Mouse (Mus musculus) cerebellum, adult 11 months (tissue): Measurements from ENCODE around the gene Zmym1.
"Not testable (repeated sequence)": the region's sequence is repeated elsewhere in the genome, so short reads cannot be mapped to it uniquely, and the experiment has no call there.

Source experiments
- DNase-seq: peaks from one replicate; pipeline ENCODE4 v3.0.0; 2022

Zmym1 gene

DNA sequence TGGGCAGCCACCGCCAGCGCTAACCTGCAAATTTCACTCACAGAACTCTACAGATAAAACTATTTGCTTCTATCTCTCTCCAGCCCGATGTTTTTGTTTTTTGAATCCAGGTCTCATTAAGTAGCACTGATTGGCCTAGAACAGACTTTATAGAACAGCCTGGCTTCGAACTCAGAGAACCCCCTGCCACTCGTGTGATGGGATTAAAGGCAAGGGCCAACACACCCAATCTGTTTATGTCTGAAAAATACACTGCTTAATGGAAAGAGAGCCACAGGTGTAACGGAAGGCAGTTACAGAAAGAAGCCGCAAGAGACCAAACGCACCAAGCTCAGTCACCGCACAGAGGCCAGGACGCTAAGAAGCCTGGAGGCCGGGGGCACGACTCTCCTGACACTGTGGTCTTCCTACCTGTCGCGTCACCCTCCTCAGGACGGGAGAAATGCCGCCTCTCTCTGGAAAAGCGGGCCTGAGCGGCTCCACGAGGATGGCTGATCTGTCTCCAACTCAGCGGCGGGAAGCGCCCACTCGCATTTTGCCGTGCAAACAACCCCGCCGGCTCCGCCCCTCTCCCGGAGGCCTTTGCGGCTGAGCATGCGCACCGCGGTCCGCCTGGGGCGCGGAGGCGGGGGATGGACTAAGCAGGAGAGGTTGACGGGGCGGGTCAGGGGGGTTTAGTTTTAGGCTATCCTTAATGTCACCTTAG lies at the start of gene Zmym1:
TSS of gene Zmym1 (minus strand) at position 568 of the 706 bp plus-strand sequence.
- DNase-seq = peak; percentile 87

GRCm38 (mm10) chr4:127110570-127110969 lies 49.6 kb upstream of the Zmym1 start:
- DNase-seq = no peak

DNA sequence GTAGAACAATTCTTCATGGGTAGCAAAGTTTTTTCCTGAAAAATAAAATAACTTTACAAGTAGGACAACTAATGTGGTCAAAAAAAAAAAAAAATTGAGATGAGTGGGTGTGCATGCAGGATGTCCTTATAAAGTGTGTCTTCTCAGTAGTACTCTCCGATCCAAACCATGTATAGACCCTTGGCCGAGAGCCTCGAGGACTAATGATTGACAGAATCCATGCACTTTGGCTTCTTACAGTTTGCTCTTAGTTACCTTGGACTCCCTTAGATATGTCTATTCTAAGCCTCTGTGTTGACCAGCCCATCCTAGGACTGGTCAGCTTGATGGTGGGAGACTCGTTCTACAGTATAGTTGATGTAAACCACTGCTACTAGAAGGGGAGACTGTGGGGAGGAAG lies 46.6 kb upstream of the Zmym1 start:
- DNase-seq = no peak

GRCm38 (mm10) chr4:127099552-127099951 lies 38.6 kb upstream of the Zmym1 start:
- DNase-seq = not testable (repeated sequence)

DNA sequence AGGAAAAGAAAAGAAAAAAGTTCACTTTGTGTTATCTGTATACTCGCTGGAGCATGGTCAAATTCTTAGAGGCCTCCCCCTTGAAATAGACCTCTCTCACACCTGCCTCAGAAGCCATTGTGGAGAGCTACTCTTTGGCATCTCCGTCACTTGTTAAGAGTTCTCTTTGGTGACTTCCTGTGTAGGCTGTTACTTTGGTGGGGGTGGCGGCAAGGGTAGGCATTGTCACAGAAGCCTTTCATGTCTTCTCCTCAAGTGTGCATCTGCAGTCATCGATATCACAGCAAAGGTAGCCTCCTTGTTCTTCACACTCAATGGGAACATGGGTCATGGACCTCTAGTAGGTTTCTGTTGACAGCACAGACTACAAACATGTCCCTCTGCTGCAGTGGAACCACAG lies 34.1 kb upstream of the Zmym1 start:
- DNase-seq = no peak

GRCm38 (mm10) chr4:127091188-127091587 lies 30.2 kb upstream of the Zmym1 start:
- no peak for DNase-seq

- DNase-seq = no peak
These were observed 24.8 kb upstream of the Zmym1 start for GRCm38 (mm10) chr4:127085761-127086160.

- no peak for DNase-seq
These were observed 22.2 kb upstream of the Zmym1 start for GRCm38 (mm10) chr4:127083131-127083530.

DNA sequence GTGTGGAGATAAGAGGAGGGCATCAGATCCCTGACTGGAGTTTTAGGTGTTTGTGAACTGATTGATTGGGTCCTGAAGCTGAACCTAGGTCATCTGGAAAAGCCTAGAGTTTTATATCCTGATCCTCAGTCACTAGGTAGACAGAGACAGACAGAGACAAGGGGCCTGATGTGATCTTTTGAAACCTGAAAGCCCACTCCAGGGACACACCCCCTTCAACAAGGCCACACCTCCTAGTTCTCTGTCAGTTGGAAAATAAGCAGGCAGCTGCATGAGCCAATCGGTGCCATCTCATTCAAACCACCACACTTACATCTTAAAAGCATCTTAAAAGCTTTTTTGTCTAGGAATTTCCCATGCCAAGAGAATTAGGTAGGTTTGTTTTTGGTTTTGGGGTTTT lies 19.9 kb upstream of the Zmym1 start:
- DNase-seq = no peak

DNA sequence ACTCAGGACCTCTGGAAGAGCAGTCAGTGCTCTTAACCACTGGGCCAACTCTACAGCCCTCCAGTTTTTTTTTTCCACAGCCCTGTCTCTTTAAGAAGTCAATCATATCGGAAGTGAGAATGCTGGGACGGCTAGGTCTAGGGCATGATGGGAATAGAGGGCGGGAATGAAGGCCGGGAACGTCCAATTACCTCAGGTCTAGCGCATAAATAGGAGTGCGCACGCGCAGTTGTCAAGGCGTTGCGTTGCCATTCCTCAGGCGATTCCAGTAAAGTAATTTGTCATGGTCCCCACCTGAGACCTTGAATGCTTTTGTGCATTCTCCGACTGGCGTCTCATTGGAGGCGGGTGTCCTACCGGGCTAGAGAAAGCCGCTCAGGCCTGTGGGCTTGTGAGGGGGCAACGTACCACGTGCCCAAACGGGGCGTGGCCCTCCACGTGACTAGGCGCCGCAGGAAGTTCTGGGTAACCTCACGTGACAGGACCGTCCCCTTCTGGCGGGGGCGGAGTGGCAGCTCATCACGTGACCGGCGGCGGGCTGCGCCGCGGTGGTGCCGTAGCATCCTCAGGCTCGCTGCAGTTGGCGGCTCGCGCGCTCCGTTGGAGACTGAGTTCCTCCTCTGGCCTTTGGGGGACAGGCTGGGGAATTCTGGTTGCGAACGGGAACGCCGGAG lies 16.1 kb upstream of the Zmym1 start, which contains the start of gene Zmym6:
TSS of gene Zmym6 (plus strand) at position 509 of the 674 bp plus-strand sequence.
- peak; percentile 95 for DNase-seq

- no peak for DNase-seq
These were observed 14.0 kb upstream of the Zmym1 start for GRCm38 (mm10) chr4:127074915-127075314.

DNA sequence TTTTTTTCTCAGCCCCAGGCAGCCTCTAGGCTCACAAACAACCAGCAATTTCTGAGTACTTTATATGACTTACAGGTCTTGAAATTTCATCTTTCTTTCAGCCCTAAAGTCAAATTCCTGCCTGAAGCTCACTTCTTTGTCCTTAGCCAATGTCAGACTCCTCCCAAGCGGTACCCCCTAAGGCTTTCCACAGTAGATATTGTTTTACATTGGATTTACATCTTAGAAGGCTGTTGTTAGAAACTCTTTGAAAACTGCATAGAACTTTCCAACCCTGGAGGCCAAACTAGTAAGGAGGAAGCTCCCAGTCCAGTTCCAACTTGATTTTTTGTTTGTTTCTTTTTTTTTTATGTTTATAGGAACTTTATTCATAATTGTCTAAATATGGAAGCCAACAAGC lies 3.1 kb upstream of the Zmym1 start:
- no peak for DNase-seq

GRCm38 (mm10) chr4:127054522-127055198 lies 6.3 kb downstream of the Zmym1 start:
- no peak for DNase-seq

DNA sequence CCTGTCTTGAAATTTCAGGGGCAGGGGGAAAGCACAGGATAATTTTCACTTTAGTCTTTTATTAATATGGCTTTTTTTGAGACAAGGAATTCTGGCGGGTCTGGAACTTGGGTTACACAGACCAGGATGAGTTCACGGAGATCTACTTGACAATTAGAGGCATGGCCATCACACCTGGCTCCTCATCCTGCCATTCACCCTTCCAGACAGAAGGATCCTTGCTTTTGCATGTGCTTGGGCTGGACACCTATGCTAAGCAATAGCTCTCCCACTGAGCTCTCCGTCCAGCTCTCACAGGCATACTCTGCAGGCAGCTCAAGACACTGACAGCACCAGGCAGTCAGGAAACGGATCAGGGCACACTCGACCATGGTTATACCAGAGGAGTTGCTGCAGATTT lies 7.9 kb downstream of the Zmym1 start:
- DNase-seq = no peak

- DNase-seq = no peak
These were observed 9.8 kb downstream of the Zmym1 start for GRCm38 (mm10) chr4:127051121-127051520.

DNA sequence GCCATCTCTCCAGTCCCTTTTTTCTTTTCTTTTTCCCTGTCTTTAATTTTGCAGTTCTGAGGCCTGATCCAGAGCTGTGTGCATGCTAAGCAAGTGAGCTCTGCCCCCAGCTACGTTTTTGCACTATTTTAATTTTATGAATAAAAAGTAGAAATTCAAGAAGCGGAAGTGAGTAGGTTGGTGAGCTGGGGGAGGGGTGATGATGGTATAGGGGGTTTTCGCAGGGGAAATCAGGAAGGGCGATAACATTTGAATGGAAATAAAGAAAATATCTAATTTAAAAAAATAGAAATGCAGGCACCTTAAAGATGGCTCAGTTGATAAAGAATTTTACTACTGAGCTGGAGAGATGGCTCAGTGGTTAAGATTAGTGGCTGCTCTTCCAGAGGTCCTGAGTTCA lies 17.4 kb downstream of the Zmym1 start:
- DNase-seq = no peak

- no peak for DNase-seq
These were observed 21.0 kb downstream of the Zmym1 start for GRCm38 (mm10) chr4:127039871-127040483.

DNA sequence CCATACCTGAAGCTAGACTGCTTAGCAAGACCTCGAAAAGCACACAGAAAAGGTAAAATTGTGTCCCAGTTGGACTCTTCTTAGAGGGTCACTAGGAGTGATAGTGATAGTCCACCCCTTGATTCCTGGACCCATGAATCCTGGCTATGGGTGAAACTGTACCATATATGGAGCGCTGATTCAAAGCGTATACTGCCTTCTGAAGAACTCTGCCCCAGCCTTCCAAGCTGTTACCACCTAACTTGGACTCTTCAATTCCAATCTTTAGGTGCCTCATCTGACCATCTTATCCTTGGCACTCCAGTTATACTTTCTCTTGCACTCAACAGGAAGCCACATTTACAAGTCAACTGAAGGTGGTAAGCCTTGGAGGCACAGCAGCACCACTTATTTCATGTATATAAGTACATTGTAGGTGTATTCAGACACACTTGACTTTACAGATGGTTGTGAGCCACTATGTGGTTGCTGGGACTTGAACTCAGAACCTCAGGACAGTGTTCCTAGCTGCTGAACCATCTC lies 22.1 kb downstream of the Zmym1 start:
- no peak for DNase-seq

GRCm38 (mm10) chr4:127037908-127038827 lies 22.8 kb downstream of the Zmym1 start:
- no peak for DNase-seq

- no peak for DNase-seq
These were observed 23.8 kb downstream of the Zmym1 start for GRCm38 (mm10) chr4:127037158-127037557.

GRCm38 (mm10) chr4:127027228-127028190 lies 33.4 kb downstream of the Zmym1 start:
- no peak for DNase-seq
